Mouse (Mus musculus) heart, embryonic 16.5 days (tissue): ENCODE results near the gene Arl15. TPM values are rescaled to one million over a fixed set of nuclear protein-coding genes. Genes with fewer than 3 reads are reported as not detected.
A peak's percentile ranks its signal among the peaks of the same experiment; 100 is the strongest.

Source experiments
- ATAC-seq: fragments of 200-750 bp; cut with Nextera tagmentation; replicated peaks from 2 replicates; pipeline ENCODE4 v1.8.0; 2017; ENCODE audit warnings: moderate number of reproducible peaks; ENCODE audit not compliant: insufficient read depth, low FRiP score; ENCODE audit errors: extremely low read depth
- H3K27ac ChIP-seq: fragments of 300-500 bp; sonication (generic); 2 replicates; pipeline ENCODE4 v1.5.1; 2014; ENCODE audit warnings: mild to moderate bottlenecking, low read length, control low read depth, moderate library complexity
- H3K27me3 ChIP-seq: fragments of 300-500 bp; sonication (generic); 2 replicates; pipeline ENCODE4 v1.6.1; 2014; ENCODE audit warnings: low read length, mixed read lengths; ENCODE audit not compliant: control insufficient read depth, insufficient read depth
- H3K36me3 ChIP-seq: fragments of 300-500 bp; sonication (generic); 2 replicates; pipeline ENCODE4 v1.6.1; 2014; ENCODE audit not compliant: control insufficient read depth, insufficient read depth
- H3K4me1 ChIP-seq: fragments of 300-500 bp; sonication (generic); 2 replicates; pipeline ENCODE4 v1.6.1; 2014; ENCODE audit warnings: low read length, mixed read lengths; ENCODE audit not compliant: control insufficient read depth, insufficient read depth
- H3K4me2 ChIP-seq: fragments of 300-500 bp; sonication (generic); 2 replicates; pipeline ENCODE4 v1.6.1; 2014; ENCODE audit warnings: low read depth, mild to moderate bottlenecking, control low read depth, low read length
- H3K4me3 ChIP-seq: fragments of 300-500 bp; sonication (generic); 2 replicates; pipeline ENCODE4 v1.5.1; 2014; ENCODE audit warnings: mild to moderate bottlenecking, control low read depth, low read length
- H3K9ac ChIP-seq: fragments of 300-500 bp; sonication (generic); 2 replicates; pipeline ENCODE4 v1.6.1; 2014; ENCODE audit warnings: low read length, control low read depth
- H3K9me3 ChIP-seq: fragments of 300-500 bp; sonication (generic); replicated peaks from 2 replicates; pipeline ENCODE4 v1.6.1; 2016; ENCODE audit warnings: low read length; ENCODE audit not compliant: control insufficient read depth
- WGBS: fragments of 180-500 bp; shearing (Covaris S2); extraction: QIAGEN DNeasy Blood & Tissue Kit; methylation state at CpG from one replicate; pipeline ENCODE4 v1.1.7; 2014; 5-methylcytosine and 5-hydroxymethylcytosine counted together
- polyA plus RNA-seq: library from polyadenylated mRNA; unstranded; fragments of >200 nt; fragmentation: Nextera tagmentation; extraction: Ambion mirVana; gene quantifications from 2 replicates; pipeline ENCODE4 v1.2.1, GENCODE M21; 2015

The Arl15 gene
- polyA plus RNA-seq, 1 experiment from 2014 or later: 8.8 TPM

DNA sequence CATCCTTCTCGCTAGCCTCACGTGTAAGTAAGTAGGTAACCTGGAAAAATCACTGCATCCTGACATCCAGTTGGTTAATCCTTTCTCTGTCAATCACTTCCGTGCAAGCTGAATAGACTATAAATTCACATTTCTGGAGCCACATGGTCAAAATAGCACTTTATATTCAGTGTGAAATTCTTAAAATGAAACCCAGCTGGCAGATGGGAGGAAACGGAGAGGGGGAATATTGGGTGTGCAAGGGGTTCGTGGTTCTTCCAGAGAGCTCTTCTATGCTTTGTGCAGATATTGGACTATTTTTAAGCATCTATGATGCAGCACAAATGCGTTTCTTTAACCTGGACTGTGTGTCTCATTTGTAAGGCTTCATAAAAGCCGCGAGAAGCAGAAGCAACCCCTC lies 344.6 kb downstream of the Arl15 start:
- ATAC-seq: no peak
- Histone ChIP-seq H3K9ac (no peak overlapping the region), H3K27ac (no peak overlapping the region)

DNA sequence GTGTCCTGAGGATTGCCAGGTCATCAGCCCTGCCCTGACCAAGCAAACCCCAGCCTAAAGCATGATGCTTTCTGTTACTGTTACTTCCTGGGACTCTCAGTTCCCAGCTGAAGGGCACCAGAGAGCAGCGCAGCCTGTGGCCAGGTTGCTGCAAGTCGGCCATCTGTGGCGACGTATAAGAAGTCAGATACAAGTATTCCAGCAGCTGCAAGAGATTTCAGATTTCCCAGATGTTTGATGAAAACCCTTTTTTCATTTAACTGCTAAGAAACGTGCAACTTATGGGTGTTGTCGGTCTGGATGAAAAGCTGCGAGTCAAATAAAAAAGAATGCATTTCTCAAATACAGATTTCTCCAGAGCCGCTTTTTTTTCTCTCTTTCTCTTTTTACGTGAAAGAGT lies 345.3 kb downstream of the Arl15 start:
- no peak overlapping the region for H3K27ac ChIP-seq
- no peaks in the 10 kb centered on the region for H3K27me3 ChIP-seq
- H3K4me3 ChIP-seq: no peak overlapping the region
- no peaks in the 10 kb centered on the region for H3K4me1 ChIP-seq
- no peak for ATAC-seq
- H3K4me2 ChIP-seq: no peak overlapping the region
- no peaks in the 10 kb centered on the region for H3K9me3 ChIP-seq
- H3K36me3 ChIP-seq: no peaks in the 10 kb centered on the region
- no peak overlapping the region for H3K9ac ChIP-seq
- WGBS: 78% methylated on average over 9 of the region's 9 CpGs

More for the DNA sequence above, 344.6 kb downstream of the Arl15 start:
- WGBS: 86% methylated on average over 8 of the region's 8 CpGs
- Histone ChIP-seq H3K27me3 (no peaks in the 10 kb centered on the region), H3K36me3 (no peaks in the 10 kb centered on the region), H3K4me1 (no peaks in the 10 kb centered on the region), H3K9me3 (no peaks in the 10 kb centered on the region), H3K4me3 (no peak overlapping the region), H3K4me2 (no peak overlapping the region)

DNA sequence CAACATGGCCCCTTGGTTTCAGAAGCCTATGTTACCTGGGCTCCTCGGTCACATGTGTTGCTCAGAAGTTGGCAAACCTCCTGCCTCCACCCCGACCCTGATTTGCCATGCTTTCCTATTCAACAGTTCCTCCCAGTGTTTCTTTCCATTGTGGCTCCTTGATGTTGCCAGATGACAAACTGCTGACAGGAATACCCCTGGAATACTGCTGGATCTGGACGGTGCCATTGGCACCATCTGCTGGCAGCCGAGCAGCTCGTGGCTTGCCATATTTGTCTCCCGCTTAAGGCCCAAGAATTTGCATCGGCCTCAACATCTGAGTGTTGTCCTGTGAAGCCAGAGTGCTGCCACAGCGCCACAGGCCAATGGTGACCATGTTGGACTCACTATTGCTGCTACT lies 348.5 kb downstream of the Arl15 start:
- no peak overlapping the region for H3K27ac ChIP-seq
- no peak overlapping the region for H3K4me2 ChIP-seq
- H3K27me3 ChIP-seq: no peaks in the 10 kb centered on the region
- no peak for ATAC-seq
- WGBS: 70% methylated on average over 8 of the region's 8 CpGs
- no peaks in the 10 kb centered on the region for H3K36me3 ChIP-seq
- H3K4me3 ChIP-seq: no peak overlapping the region
- H3K4me1 ChIP-seq: no peaks in the 10 kb centered on the region
- H3K9ac ChIP-seq: no peak overlapping the region
- H3K9me3 ChIP-seq: no peaks in the 10 kb centered on the region

DNA sequence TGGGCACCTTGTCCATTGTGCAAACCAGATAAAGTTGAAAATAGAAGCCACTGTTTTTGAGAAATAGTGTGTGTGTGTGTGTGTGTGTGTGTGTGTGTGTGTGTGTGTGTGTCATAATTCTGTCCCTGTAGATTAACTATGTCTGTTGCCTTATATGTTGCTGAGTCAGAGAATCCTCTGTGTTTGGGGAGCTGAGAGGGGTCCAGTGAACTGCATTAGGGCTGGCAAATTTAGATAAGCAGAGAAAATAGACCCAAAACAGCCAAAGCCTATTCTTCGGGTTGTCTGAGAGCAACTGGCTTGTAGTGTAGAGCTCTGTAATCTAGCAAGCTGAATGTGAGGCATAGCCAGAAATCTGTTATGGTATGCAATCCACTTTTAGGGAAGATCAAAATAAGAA lies 348.9 kb downstream of the Arl15 start:
- Histone ChIP-seq H3K4me1 (no peaks in the 10 kb centered on the region), H3K4me3 (no peak overlapping the region), H3K9me3 (no peaks in the 10 kb centered on the region), H3K4me2 (no peak overlapping the region), H3K27me3 (no peaks in the 10 kb centered on the region), H3K9ac (no peak overlapping the region), H3K36me3 (no peaks in the 10 kb centered on the region), H3K27ac (no peak overlapping the region)
- ATAC-seq: no peak
- WGBS: 79% methylated on average over 1 of the region's 1 CpGs

DNA sequence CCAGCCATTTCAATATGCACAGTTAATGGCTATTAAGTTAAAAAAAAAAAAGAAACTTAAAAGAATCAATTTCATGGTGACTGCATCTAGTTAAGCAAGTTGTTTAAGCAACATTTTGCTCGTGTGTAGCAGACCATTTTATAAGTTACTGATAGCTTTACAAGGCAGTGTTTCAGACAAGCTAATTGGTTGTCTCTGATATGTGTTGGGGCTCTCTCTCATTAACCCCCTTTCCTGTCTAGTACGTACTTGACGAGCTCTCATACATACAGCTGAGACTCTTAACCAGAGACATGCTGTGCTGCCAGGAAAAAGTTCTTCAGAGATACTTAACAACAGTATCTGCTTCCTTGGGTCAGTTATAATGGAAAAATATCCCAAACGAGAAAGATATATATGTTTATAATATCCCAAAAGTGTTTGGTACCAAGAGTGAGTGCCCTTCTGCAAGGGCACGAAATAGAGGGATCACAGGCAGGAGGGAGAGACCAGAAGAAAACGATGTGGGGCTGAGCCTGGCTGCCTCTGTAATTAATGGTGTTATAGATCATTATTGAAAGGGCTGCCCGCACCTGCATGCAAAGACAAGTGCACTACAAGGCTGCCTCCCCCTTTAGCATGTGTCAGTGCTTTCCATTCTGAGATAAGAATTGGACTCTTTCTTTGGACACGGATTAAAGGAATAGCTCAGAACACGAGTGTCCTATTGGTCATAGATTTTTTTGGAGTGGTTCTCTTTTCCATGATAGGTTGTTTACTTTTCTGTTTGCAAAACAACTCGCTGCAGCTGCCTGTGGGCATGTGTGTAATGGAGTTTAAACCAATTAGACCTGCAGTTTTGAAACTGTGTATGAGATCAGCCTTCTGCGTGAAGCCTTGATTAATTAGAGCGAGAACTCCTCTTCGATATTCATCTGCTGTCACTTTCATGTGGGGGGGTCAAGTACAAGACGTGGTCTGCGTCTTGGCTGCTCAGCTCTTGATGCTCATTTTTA lies 350.0 kb downstream of the Arl15 start:
- no peak overlapping the region for H3K4me2 ChIP-seq
- 68% methylated on average over 15 of the region's 15 CpGs for WGBS
- no peaks in the 10 kb centered on the region for H3K36me3 ChIP-seq
- no peak overlapping the region for H3K27ac ChIP-seq
- H3K9ac ChIP-seq: no peak overlapping the region
- H3K4me3 ChIP-seq: no peak overlapping the region
- no peaks in the 10 kb centered on the region for H3K27me3 ChIP-seq
- no peaks in the 10 kb centered on the region for H3K4me1 ChIP-seq
- H3K9me3 ChIP-seq: no peaks in the 10 kb centered on the region
- no peak for ATAC-seq

DNA sequence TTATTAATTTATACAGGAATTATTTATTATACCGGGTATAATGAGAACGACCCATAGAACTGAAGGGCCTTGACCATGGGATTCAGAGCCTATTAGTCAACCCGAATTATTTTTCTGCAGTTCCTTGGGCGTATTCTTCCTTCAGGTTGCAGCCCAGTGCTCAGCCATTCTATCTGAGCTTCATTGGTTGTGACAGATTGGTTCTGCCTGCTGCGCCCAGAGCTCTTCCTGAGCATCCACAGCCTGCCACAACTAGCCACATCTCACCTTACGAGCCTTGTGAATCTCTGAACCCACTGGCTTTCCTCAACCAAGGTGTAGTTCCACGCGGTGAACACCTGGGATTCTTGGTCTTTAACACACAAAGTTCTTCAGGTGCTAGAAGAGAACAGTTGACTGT lies 350.9 kb downstream of the Arl15 start:
- Histone ChIP-seq H3K9me3 (no peaks in the 10 kb centered on the region), H3K9ac (no peak overlapping the region), H3K4me1 (no peaks in the 10 kb centered on the region), H3K4me2 (no peak overlapping the region), H3K27ac (no peak overlapping the region), H3K4me3 (no peak overlapping the region), H3K27me3 (no peaks in the 10 kb centered on the region), H3K36me3 (no peaks in the 10 kb centered on the region)
- 90% methylated on average over 8 of the region's 8 CpGs for WGBS
- ATAC-seq: no peak

DNA sequence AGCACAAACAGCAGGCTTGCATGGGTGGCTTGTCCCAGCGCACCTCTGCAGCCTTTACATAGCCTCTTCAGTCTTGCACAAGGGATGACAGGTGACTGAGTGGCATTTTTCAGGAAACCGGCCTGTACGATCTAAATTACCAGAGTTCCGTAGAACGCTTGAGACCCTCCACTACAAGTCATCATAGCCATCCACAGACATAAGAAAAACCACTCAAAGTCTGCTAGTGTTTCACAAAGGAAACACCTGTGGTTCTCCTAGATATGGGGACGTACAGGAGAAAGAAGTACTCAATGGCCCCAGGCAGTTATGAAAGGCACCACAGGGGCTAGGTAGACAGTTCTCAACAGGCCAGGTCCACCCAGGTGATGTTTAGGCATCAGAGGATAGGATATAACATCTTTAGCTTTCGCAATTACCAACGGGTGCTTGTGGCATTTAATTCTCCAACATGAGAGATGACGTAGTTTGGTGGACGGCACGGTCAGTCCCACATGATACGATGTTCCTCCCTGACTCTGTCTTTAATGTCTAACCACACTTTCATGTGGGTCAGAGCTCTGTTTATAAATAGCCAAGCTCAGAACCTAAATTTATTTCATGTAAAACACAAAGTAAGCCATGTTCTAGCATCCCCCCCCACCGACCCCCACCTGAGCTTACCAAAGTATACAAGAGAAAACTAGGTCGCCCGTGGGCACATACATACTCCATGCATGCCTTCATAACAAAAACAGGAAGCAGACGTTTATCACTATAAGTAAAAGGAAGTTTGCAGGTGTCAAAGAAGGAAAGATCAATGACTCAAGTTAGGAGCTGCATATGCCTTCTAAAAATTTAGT lies 356.8 kb downstream of the Arl15 start:
- ATAC-seq: peak; percentile 37; the same call in 1 of the 2 replicates
- Histone ChIP-seq H3K9ac (no peak overlapping the region), H3K36me3 (no peaks in the 10 kb centered on the region), H3K9me3 (no peaks in the 10 kb centered on the region), H3K27me3 (no peaks in the 10 kb centered on the region), H3K4me1 (no peaks in the 10 kb centered on the region), H3K4me3 (no peak overlapping the region), H3K27ac (no peak overlapping the region), H3K4me2 (no peak overlapping the region)
- WGBS: 77% methylated on average over 16 of the region's 16 CpGs

DNA sequence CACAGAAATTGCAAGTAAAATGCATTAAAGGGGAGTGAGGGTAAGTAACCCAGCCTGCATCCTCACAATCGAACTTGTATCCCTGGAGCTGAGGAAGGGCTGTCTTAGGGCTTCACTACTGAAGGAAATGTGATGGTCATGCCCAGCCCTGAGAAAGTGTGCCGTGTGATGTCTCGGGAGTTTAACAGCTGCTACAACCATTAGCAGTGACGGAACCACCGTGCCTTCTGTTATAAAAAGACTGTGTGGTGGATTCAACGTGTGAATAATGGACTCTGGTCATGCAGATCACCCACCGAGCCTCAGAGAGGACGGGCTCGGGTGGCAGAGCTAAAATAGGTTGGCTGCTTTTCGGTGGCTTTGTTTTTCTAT lies 357.4 kb downstream of the Arl15 start:
- no peak overlapping the region for H3K9ac ChIP-seq
- no peaks in the 10 kb centered on the region for H3K36me3 ChIP-seq
- H3K27ac ChIP-seq: no peak overlapping the region
- ATAC-seq: no peak
- H3K27me3 ChIP-seq: no peaks in the 10 kb centered on the region
- H3K9me3 ChIP-seq: no peaks in the 10 kb centered on the region
- H3K4me2 ChIP-seq: no peak overlapping the region
- no peak overlapping the region for H3K4me3 ChIP-seq
- WGBS: 80% methylated on average over 10 of the region's 10 CpGs
- H3K4me1 ChIP-seq: no peaks in the 10 kb centered on the region

DNA sequence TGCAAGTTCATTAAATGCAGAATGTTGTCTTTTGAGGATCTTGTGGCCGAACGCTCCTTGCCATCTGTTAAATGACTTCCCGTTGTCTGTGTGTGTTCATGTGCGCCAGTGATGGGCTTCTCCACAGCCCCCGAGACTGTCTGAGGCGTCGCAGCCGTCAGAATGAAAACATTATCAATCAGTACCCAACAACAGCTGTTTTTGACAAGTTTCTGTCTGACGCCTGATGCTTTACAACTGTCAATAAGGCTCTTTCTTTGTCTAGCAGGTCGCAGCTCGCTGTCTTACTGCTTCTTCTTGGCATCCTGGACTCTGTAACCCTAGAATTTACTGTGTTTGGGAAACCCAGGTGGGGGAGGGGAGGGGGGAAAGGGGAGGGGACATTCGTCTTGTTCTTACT lies 362.4 kb downstream of the Arl15 start:
- H3K4me2 ChIP-seq: no peak overlapping the region
- ATAC-seq: no peak
- no peak overlapping the region for H3K4me3 ChIP-seq
- no peak overlapping the region for H3K27ac ChIP-seq
- H3K9me3 ChIP-seq: no peaks in the 10 kb centered on the region
- no peaks in the 10 kb centered on the region for H3K4me1 ChIP-seq
- 61% methylated on average over 12 of the region's 12 CpGs for WGBS
- no peaks in the 10 kb centered on the region for H3K27me3 ChIP-seq
- no peak overlapping the region for H3K9ac ChIP-seq
- H3K36me3 ChIP-seq: no peaks in the 10 kb centered on the region
